Mouse (Mus musculus) olfactory bulb, adult 2 months (tissue): ENCODE data around the gene N4bp2l2. TPM values are rescaled to one million over a fixed set of nuclear protein-coding genes. Genes with fewer than 3 reads are reported as not detected.

Experiments
- H3K27ac ChIP-seq: fragments of 200-500 bp; 2 replicates; pipeline ENCODE4 v1.5.1; 2012; ENCODE audit warnings: low read depth, low read length; ENCODE audit not compliant: insufficient read depth
- H3K4me1 ChIP-seq: fragments of 200-500 bp; 2 replicates; pipeline ENCODE4 v1.6.1; 2012; ENCODE audit warnings: low read length; ENCODE audit not compliant: control insufficient read depth, insufficient read depth
- H3K4me3 ChIP-seq: fragments of 200-500 bp; 2 replicates; pipeline ENCODE4 v1.5.1; 2012; ENCODE audit warnings: mild to moderate bottlenecking, low read depth, low read length, moderate library complexity; ENCODE audit not compliant: insufficient read depth
- CTCF ChIP-seq: fragments of 200-500 bp; IDR thresholded peaks from 2 replicates; pipeline ENCODE4 v1.5.1; 2012; ENCODE audit warnings: low read depth, mild to moderate bottlenecking, low read length, moderate library complexity; ENCODE audit not compliant: insufficient read depth
- POLR2A ChIP-seq: fragments of 200-500 bp; IDR thresholded peaks from 2 replicates; pipeline ENCODE4 v1.6.1; 2012; ENCODE audit warnings: mild to moderate bottlenecking, low read depth, low read length, moderate library complexity; ENCODE audit not compliant: insufficient read depth
- WGBS: fragments of 180-500 bp; shearing (Covaris S2); methylation state at CpG from one replicate; pipeline ENCODE4 v1.1.7; 2018; 5-methylcytosine and 5-hydroxymethylcytosine counted together
- polyA plus RNA-seq: library from polyadenylated mRNA; stranded (reverse); fragments of >200 nt; gene quantifications from 2 replicates; pipeline ENCODE4 v1.2.4, GENCODE M21; 2012; ENCODE audit warnings: low replicate concordance; ENCODE audit not compliant: missing spikeins, insufficient read depth, insufficient read length

Gene N4bp2l2
- polyA plus RNA-seq, 1 experiment: not detected

GRCm38 (mm10) chr5:150578613-150579171, 87.3 kb downstream of the N4bp2l2 start:
- H3K4me3 ChIP-seq: no peak overlapping the region
- H3K27ac ChIP-seq: no peak overlapping the region
- no peaks in the 10 kb centered on the region for H3K4me1 ChIP-seq
- TF ChIP-seq CTCF (no peak), POLR2A (no peak)
- WGBS: 88% methylated on average over 6 of the region's 6 CpGs

DNA sequence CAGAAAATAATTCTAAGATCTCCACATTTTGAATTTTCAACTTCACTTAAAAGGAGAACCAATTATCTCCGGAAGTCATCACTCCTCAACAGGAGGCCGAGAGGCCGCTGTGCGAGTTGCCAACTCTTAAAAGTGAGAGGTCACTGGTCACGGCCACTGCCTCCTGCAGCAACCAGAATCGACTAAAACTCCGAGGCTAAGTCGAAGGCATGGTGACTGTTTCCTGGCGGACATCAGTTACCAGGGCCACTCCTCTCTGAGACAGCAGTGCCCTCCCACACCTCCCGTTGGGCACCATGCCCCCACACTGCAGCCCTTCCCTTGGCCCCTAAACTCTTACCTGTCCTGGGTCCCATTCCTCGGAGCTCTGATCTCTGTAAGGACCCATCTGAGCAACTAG, 89.2 kb downstream of the N4bp2l2 start:
- Histone ChIP-seq H3K27ac (no peak overlapping the region), H3K4me3 (no peak overlapping the region), H3K4me1 (no peaks in the 10 kb centered on the region)
- TF ChIP-seq POLR2A: no peak
- TF ChIP-seq CTCF: no peak
- 87% methylated on average over 11 of the region's 11 CpGs for WGBS

DNA sequence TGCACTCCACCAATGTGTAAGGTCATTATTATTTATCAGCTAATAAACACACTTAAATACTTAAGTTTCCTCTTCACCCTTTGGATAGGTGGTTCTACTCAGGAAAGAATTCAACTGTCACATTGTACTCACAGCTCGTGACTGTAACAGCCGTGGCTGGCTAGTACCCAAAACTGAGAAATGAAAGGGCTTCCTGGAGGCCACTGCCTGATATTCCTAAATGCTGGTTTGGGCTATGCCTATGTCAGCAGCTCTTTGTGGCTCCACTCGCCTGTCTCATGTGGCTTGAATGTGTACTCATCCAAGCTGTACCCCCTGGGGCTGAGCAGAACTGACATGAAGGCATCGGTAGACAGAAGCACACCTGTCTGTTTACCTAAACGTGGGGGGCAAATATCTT, 91.1 kb downstream of the N4bp2l2 start:
- TF ChIP-seq CTCF (no peak), POLR2A (no peak)
- 74% methylated on average over 5 of the region's 5 CpGs for WGBS
- H3K4me1 ChIP-seq: no peaks in the 10 kb centered on the region
- no peak overlapping the region for H3K4me3 ChIP-seq
- no peak overlapping the region for H3K27ac ChIP-seq

GRCm38 (mm10) chr5:150574403-150574802, 91.6 kb downstream of the N4bp2l2 start:
- WGBS: 91% methylated on average over 3 of the region's 3 CpGs
- Histone ChIP-seq H3K4me1 (no peaks in the 10 kb centered on the region), H3K27ac (no peak overlapping the region), H3K4me3 (no peak overlapping the region)
- no peak for TF ChIP-seq POLR2A
- no peak for TF ChIP-seq CTCF

- Histone ChIP-seq H3K27ac (no peak overlapping the region), H3K4me1 (peaks cover 2% of the 10 kb centered on the region; the same call in 1 of the 2 replicates), H3K4me3 (no peak overlapping the region)
- 68% methylated on average over 11 of the region's 11 CpGs for WGBS
- TF ChIP-seq CTCF: no peak
- TF ChIP-seq POLR2A: no peak
These were observed 95.3 kb downstream of the N4bp2l2 start for GRCm38 (mm10) chr5:150570496-150571219.

DNA sequence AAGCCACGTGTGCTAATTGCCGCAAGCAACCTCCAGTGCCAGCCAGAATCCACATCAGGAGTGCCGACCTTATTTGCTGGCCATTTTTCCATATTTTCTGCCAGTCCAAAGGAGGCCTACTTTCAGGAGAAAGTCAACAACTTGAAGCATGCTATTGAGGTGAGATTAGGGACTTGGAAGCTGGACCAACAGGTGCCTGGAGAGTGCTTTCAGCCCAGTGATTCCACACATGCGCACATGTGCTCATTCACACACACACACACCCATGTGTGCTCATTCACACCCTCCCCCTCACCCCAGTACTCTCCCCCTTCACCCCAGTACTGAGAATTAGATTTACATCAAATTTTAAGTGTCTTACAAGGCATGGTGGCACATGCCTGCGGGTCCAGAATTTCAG, 99.0 kb downstream of the N4bp2l2 start:
- H3K27ac ChIP-seq: no peak overlapping the region
- H3K4me1 ChIP-seq: peaks cover 2% of the 10 kb centered on the region; the same call in 1 of the 2 replicates
- no peak overlapping the region for H3K4me3 ChIP-seq
- WGBS: 96% methylated on average over 5 of the region's 5 CpGs
- TF ChIP-seq POLR2A (no peak), CTCF (no peak)

- no peak overlapping the region for H3K4me3 ChIP-seq
- WGBS: 11% methylated on average over 3 of the region's 3 CpGs
- H3K27ac ChIP-seq: no peak overlapping the region
- TF ChIP-seq CTCF: no peak
- H3K4me1 ChIP-seq: peaks cover 2% of the 10 kb centered on the region; the same call in 1 of the 2 replicates
These were observed 99.8 kb downstream of the N4bp2l2 start for GRCm38 (mm10) chr5:150566226-150566625.

DNA sequence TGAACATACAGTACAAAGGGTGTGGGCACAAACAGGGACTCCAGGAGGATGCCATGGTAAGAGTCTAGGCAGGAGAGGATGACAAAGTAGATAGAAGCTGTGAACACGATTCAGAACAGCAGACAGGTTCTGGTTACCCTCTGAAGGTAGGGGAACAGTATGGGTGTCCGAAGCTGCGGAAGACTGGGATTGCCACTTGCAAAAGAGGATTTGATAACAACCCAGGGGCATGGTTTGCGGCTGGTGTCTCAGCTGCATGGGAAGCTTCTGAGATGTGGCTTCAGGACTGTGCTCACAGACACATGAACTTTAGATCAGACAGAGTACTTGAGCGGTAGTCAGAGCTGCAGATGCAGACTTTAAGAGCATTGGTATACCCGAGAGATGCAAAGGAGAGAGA, 101.6 kb downstream of the N4bp2l2 start:
- Histone ChIP-seq H3K4me3 (no peak overlapping the region), H3K4me1 (peaks cover 2% of the 10 kb centered on the region; the same call in 1 of the 2 replicates), H3K27ac (no peak overlapping the region)
- TF ChIP-seq POLR2A: no peak
- no peak for TF ChIP-seq CTCF
- WGBS: 94% methylated on average over 6 of the region's 6 CpGs

GRCm38 (mm10) chr5:150561783-150562182, 104.2 kb downstream of the N4bp2l2 start:
- Histone ChIP-seq H3K4me3 (no peak overlapping the region), H3K27ac (no peak overlapping the region), H3K4me1 (peaks cover 2% of the 10 kb centered on the region; the same call in 1 of the 2 replicates)
- WGBS: 91% methylated on average over 5 of the region's 5 CpGs
- no peak for TF ChIP-seq CTCF

GRCm38 (mm10) chr5:150561376-150561775, 104.6 kb downstream of the N4bp2l2 start:
- Histone ChIP-seq H3K27ac (no peak overlapping the region), H3K4me1 (peaks cover 2% of the 10 kb centered on the region; the same call in 1 of the 2 replicates), H3K4me3 (no peak overlapping the region)
- no peak for TF ChIP-seq POLR2A
- TF ChIP-seq CTCF: no peak
